Mouse (Mus musculus) heart, postnatal 4 days (tissue): ENCODE measurements around the gene Ptprm. TPM values are rescaled to one million over a fixed set of nuclear protein-coding genes. Genes with fewer than 3 reads are reported as not detected.
A peak's percentile ranks its signal among the peaks of the same experiment; 100 is the strongest.

ENCODE experiments used
- DNase-seq: peaks from one replicate; pipeline ENCODE4 v3.0.0; 2021
- total RNA-seq, 2 experiments: library from RNA; stranded (reverse); gene quantifications; 2 replicates each; pipeline ENCODE4 v1.2.3; 2021

Gene Ptprm
- total RNA-seq, 2 experiments from 2014 or later, result 103 to 110 TPM

GRCm38 (mm10) chr17:66761326-66762296 is 592.6 kb downstream of the Ptprm start:
- no peak for DNase-seq

GRCm38 (mm10) chr17:66757025-66757511 is 597.2 kb downstream of the Ptprm start:
- no peak for DNase-seq

GRCm38 (mm10) chr17:66756500-66756899 is 597.8 kb downstream of the Ptprm start:
- DNase-seq, result no peak

- peak; percentile 49 for DNase-seq
Observed at GRCm38 (mm10) chr17:66755191-66755654, 599.0 kb downstream of the Ptprm start.

GRCm38 (mm10) chr17:66754208-66754865 is 599.9 kb downstream of the Ptprm start:
- no peak for DNase-seq

- DNase-seq, result peak; percentile 37
Observed at GRCm38 (mm10) chr17:66751746-66752145, 602.5 kb downstream of the Ptprm start.

GRCm38 (mm10) chr17:66750481-66751206 is 603.6 kb downstream of the Ptprm start:
- DNase-seq, result no peak

GRCm38 (mm10) chr17:66749976-66750375 is 604.3 kb downstream of the Ptprm start:
- no peak for DNase-seq

GRCm38 (mm10) chr17:66746506-66746905 is 607.8 kb downstream of the Ptprm start:
- DNase-seq, result no peak

- no peak for DNase-seq
Observed at GRCm38 (mm10) chr17:66743321-66743720, 610.9 kb downstream of the Ptprm start.

GRCm38 (mm10) chr17:66738779-66739345 is 615.4 kb downstream of the Ptprm start:
- DNase-seq, result no peak

GRCm38 (mm10) chr17:66738331-66738730 is 615.9 kb downstream of the Ptprm start:
- no peak for DNase-seq

- DNase-seq, result no peak
Observed at GRCm38 (mm10) chr17:66736450-66736849, 617.8 kb downstream of the Ptprm start.

GRCm38 (mm10) chr17:66733541-66733940 is 620.7 kb downstream of the Ptprm start:
- DNase-seq, result no peak

GRCm38 (mm10) chr17:66729979-66730378 is 624.3 kb downstream of the Ptprm start:
- no peak for DNase-seq

GRCm38 (mm10) chr17:66720992-66721351 is 633.3 kb downstream of the Ptprm start:
- DNase-seq, result no peak

GRCm38 (mm10) chr17:66720200-66720991 is 633.9 kb downstream of the Ptprm start:
- DNase-seq, result no peak

- no peak for DNase-seq
Observed at GRCm38 (mm10) chr17:66712456-66713205, 641.6 kb downstream of the Ptprm start.

- no peak for DNase-seq
Observed at GRCm38 (mm10) chr17:66711221-66712016, 642.8 kb downstream of the Ptprm start.

- DNase-seq, result no peak
Observed at GRCm38 (mm10) chr17:66710568-66710967, 643.7 kb downstream of the Ptprm start.
